Mouse (Mus musculus) lung, postnatal 36 days (tissue): ENCODE data around the gene Dock2.
A peak's percentile ranks its signal among the peaks of the same experiment; 100 is the strongest.

Source experiments
- DNase-seq: peaks from one replicate; pipeline ENCODE4 v3.0.0; 2022; ENCODE audit warnings: mixed read lengths

The Dock2 gene

GRCm38 (mm10) chr11:34525096-34525891, 258.4 kb downstream of the Dock2 start:
- DNase-seq, result no peak

- no peak for DNase-seq
These were observed 259.1 kb downstream of the Dock2 start for GRCm38 (mm10) chr11:34524586-34524985.

- no peak for DNase-seq
These were observed 265.1 kb downstream of the Dock2 start for GRCm38 (mm10) chr11:34518566-34518965.

GRCm38 (mm10) chr11:34516971-34517370, 266.7 kb downstream of the Dock2 start:
- DNase-seq, result no peak

GRCm38 (mm10) chr11:34515301-34515700, 268.4 kb downstream of the Dock2 start:
- DNase-seq, result no peak

- no peak for DNase-seq
These were observed 277.3 kb downstream of the Dock2 start for GRCm38 (mm10) chr11:34506390-34506789.

- no peak for DNase-seq
These were observed 284.0 kb downstream of the Dock2 start for GRCm38 (mm10) chr11:34499663-34500062.

- no peak for DNase-seq
These were observed 289.0 kb downstream of the Dock2 start for GRCm38 (mm10) chr11:34494682-34495081.

GRCm38 (mm10) chr11:34492986-34493385, 290.7 kb downstream of the Dock2 start:
- no peak for DNase-seq

- DNase-seq, result no peak
These were observed 291.5 kb downstream of the Dock2 start for GRCm38 (mm10) chr11:34492223-34492622.

- DNase-seq, result no peak
These were observed 294.1 kb downstream of the Dock2 start for GRCm38 (mm10) chr11:34489548-34489947.

- no peak for DNase-seq
These were observed 304.4 kb downstream of the Dock2 start for GRCm38 (mm10) chr11:34479301-34479700.

GRCm38 (mm10) chr11:34469792-34470191, 313.9 kb downstream of the Dock2 start:
- DNase-seq, result no peak

- DNase-seq, result no peak
These were observed 315.1 kb downstream of the Dock2 start for GRCm38 (mm10) chr11:34468571-34468970.

- no peak for DNase-seq
These were observed 316.6 kb downstream of the Dock2 start for GRCm38 (mm10) chr11:34467056-34467455.

- no peak for DNase-seq
These were observed 333.7 kb downstream of the Dock2 start for GRCm38 (mm10) chr11:34449944-34450343.

- DNase-seq, result peak; percentile 27
These were observed 335.8 kb downstream of the Dock2 start for GRCm38 (mm10) chr11:34447891-34448290.

- no peak for DNase-seq
These were observed 345.3 kb downstream of the Dock2 start for GRCm38 (mm10) chr11:34438429-34438828.

- DNase-seq, result no peak
These were observed 346.2 kb downstream of the Dock2 start for GRCm38 (mm10) chr11:34437446-34437845.

GRCm38 (mm10) chr11:34431978-34432377, 351.7 kb downstream of the Dock2 start:
- no peak for DNase-seq

- DNase-seq, result no peak
These were observed 352.3 kb downstream of the Dock2 start for GRCm38 (mm10) chr11:34431371-34431770.

GRCm38 (mm10) chr11:34430940-34431339, 352.8 kb downstream of the Dock2 start:
- DNase-seq, result no peak

- DNase-seq, result no peak
These were observed 356.5 kb downstream of the Dock2 start for GRCm38 (mm10) chr11:34427212-34427611.

- DNase-seq, result no peak
These were observed 359.1 kb downstream of the Dock2 start for GRCm38 (mm10) chr11:34424546-34424945.

- DNase-seq, result no peak
These were observed 362.6 kb downstream of the Dock2 start for GRCm38 (mm10) chr11:34421061-34421460.
